Mouse (Mus musculus): ENCODE measurements at regions not wholly inside any gene's neighbourhood (a gene's known extent, or its start where the extent isn't known, plus 50 kb on each side); places are given as distances from the start of the nearest gene placed in this dataset.
A peak's percentile ranks its signal among the peaks of the same experiment; 100 is the strongest.

DNA sequence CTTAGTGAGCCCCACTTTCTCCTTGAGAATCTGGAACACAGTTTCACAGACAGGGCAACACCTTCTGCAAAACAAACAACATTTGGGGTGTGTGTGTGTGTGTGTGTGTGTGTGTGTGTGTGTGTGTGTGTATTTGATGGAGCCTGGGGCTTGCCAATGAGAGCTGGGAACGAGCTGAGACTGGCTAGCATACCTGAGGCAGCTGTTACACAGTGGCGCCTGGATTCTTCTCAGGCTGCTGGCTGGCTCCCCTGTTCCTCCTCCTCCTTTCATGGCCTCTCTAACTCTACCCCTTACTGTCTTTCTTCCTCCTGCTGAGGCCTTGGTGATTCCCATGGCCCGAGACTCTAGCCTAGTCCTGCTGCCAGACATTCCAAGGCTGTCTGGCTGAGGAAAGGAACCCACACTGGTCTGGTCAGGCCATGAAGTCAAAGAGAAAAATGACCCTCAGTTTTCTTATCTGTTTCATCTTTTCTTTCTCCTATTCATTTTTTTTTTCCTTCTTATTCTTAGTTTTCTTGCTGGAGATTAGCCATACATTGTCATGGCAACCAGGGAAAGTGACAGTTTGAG lies 79.6 kb upstream of the Sem1 start:
- DNase-seq = no peak

DNA sequence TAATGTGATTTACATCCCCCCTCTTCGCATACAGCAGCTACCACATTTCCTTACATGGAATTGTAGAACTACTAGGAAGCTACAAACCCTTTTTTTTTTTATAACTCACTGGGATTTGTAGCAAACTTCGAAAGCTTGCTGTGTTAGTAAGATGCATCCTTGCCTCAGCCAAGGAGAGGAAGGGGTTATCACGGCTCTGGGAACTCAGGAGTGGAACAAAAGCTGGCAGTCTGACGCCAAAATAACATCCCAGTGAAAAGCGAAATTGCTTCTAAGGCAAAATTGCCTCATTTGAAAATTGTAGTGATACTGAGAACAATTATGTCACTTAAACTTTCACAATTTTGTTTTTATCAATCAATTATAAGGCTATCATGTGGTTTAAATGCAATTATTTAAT lies 81.6 kb upstream of the Sem1 start:
- DNase-seq = no peak

DNA sequence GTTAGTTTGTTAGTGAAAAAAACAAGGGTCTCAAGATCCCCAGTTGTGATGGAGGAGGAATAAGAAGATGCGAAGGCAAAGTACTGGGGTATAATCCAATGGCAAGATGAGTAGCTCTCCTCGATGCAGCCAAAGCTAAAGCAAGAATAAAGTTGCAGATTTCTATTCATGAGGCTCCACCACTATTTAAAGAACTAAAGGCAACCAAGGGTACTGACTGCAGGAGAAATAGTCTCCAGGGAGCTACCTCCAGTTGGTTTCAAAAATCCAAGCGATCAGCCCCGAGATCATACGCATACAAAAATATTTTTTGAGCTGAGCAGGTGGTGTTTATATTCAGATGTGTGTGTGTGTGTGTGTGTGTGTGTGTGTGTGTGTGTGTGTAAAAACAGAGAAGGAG lies 88.3 kb upstream of the Sem1 start:
- no peak for DNase-seq

DNA sequence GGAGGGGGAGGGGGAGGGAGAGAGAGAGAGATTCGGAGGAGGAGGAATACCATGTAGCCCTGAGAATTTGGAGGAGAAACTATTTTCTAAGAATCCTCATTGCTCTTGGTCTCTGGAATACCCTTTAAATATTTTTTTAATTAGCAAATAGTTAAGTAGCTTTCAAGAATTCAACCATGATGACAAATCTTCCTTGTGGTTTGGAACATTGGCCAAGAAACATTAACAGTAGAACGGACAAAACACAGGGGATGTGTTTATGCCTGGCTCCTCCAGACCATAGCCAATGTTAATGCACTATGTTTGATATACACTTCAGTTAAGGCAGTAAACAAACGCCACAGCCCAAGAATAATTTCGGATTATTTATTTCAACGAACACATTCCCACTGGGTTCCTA lies 110.8 kb upstream of the Sem1 start:
- no peak for DNase-seq

DNA sequence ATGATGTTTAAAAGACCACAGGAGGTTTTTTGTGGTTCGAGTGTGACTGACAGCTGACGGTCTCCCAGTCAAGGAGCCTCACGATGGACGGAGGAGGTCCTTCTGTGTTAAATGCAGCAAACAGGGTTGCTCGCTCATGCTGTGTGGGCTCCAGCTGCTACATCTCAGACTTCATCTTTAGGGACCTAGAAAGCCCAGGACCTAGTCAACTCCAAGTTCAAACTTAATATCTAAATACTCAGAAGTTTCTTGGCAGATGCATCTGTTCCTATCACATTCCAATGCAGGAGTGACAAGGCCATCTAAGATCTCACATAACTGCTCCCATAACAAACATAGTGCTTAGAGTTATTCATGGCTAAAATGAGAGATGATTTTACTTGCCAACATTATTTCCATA lies 111.7 kb upstream of the Sem1 start:
- DNase-seq = no peak

DNA sequence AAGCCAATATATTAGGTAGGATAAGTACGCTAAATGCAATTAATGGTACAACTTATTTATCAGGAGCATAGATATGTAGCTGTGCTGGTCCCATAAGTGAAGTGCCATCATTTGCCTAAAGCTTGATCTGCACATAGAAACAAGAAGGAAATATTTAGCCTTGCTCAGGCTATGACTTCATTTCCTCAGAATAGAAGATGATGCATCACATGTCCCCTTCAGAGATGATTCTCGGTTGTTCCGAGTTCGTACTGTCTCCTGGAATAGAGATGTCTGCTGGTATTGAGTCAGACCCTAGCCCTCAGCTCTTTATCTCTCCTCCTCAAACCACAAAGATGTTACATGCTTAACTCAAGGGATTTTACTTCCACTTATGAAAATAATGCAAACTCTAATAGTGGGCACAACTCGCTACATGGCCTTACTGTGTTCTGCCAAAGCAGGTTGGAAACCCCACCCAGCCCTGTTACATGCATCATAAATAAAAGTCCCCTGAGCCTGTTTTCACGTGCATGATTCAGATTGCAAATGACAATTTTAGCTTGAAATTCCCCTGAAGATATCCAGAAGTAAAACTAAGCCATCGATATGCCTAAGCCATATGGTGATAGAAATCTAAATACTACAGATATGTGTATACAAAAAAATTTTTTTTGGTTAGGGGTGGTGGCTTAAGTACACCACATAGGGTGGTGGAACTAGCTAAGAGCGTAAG lies 113.8 kb upstream of the Sem1 start:
- no peak for DNase-seq

DNA sequence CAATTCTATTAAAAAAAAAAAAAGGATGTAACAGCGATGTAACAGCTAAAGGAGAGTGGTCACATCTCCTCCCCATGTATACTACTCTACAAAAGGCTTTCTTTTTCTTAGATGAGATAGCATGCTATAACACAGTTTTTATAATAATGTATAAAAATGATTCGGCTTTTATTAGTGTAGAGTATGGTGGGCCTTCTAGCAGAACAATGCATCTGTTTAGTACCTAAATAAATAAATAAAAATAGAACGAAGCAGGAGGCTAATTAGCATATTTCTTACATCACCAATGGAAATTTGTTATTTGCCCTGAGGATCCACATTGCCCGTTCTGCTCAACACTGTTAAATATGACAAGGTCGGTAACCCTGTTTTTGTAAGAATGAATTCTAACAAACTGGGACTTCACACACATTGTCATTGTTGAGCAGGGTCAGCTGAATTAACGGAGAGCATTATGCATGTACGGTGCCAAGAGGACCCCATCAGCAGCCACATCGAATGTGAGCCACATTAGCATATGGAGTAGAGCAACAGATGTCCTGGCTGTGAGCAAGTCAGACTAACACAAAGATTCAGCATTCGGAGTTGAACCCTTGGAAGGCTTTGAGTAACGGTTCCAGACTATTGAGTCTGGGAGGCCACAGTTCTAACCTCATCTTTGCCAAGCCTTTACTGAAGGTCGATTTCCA lies 117.4 kb upstream of the Sem1 start:
- peak; percentile 13 for DNase-seq

DNA sequence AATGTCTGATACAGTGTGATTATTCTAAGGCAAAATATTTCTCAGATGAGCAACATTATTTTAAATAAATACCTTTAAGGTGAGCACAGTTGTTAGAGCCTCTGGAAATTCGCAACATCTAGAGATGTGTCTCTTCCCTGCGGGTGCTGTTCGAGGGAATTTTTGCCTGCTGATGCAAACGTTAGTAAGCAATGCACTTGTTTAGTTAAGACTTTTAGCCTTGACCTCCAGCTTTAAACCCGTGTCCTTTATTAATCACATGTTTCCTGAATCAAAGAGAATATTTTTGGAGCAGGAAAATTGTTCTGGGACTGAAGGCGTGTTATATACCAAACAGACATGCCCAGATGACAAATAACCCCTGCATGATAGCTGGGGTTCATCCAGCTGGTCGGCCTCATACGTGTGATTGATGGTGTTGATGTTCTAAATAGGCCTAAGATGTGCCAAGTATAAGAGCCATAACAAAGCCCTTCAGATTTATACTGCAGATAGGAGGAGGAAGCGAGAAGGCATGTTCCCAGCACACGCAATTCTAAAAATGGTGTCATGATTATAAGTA lies 119.0 kb upstream of the Sem1 start:
- DNase-seq = peak; percentile 34

DNA sequence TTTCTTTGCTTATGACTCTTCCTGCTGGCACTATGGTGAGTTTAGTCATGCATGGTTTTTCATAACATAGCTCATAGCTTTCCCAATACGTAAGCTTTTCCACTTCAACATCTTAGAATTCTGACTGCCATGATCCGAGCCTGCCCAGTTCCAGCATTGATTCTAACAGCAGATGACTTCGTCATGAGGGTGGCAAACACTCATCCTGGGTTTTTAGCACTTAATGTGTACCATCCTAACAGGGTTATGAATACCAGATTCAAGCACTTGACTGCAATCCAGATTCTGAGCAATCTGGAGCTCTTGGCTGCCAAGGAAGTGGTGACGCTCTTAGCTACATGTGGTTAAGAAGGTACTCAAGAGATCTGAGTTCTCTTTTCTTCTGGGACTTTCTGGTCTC lies 128.3 kb upstream of the Sem1 start:
- DNase-seq = no peak

DNA sequence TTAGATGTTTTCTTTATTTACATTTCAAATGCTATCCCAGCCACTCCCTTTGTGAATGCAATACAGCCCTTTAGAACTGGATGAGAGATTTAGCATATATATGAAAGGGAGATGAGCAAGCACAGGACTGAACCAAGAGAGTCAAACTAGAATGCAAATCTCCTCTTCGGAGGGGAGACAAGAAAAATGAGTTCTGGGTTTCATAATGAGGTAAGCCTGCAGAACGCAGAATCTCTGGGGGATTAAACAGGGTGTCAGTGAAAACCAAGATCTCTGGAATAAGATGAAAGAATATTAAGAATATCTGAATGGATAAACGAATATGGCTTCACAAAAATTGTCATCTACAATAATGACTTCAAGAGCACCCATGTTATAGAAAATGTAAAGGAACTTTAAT lies 130.6 kb upstream of the Sem1 start:
- DNase-seq = no peak

DNA sequence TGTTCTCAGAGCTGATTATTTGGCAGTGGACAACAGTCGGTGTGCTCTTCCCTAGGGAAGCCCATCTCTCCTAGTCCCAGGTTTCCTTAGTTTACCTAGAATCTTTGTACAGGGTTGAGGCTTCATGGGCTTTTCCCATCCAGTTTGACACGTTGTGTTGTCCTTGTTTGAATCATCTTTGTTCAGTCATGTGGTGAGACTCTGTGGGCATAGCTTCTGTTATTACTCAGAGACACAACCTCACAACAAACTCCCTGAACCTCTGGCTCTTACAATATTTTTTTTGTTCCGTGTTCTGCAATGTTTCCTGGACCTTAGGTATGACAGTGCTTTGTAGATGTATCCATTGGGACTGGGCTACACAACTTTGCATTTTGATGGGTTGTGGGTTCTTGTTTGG lies 132.9 kb upstream of the Dlx6 start:
- no peak for DNase-seq

DNA sequence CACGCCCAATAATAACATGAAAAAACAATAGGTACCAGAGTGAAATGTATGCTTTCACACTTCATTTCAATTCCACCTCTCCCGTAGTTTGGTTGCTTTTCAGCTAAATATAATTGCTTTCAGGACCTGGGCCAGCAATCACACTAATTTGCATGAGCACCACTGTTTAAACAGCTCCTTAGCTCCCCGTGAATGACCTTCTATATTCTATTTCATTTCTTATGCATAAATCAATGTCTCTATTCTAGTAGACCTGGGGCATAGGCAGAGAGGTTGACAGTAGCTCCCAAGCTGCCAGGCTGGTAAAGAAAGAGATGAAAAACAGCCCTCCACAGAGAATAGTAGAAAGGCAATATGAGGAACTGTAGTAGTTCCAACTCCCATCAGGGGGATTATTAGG lies 117.7 kb upstream of the Dlx6 start:
- no peak for DNase-seq

DNA sequence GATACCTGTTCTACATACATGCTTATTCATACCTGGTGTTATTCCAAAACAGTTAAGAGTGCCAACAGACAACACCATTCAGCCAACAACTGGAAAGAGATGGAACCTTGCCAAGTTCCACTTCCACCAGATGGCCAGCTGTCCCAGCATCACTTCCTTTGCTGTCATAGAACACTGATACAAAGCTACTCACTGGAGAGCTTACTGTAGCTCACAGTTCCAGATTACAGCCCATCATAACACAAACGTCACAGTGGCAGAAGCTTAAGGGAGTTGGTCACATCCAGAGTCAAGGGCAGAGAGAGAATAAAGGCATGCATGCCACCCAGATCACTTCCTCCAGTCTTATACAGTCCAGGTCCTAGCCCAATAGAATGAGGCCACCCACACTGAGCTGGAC lies 84.0 kb upstream of the Dlx6 start:
- DNase-seq = no peak

DNA sequence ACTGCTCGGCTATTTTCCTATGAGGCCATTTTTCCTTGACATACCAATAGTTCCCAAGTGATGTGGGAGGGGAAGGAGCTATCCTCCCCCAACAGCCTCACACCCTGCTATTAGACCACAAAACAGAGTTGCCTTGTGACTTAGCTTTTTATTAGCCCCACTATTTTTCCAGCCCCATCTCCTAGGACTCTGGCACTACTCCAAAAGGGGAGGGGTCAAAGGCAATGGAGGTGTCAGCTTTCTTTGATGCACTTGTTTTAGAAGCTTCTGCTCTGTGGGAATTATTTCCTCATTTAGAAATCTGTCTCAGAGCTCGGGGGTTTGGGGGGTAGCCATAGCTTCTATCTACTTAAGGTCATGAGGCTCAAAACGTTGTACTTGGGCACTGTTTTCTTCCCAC lies 81.6 kb upstream of the Dlx6 start:
- peak; percentile 17 for DNase-seq

DNA sequence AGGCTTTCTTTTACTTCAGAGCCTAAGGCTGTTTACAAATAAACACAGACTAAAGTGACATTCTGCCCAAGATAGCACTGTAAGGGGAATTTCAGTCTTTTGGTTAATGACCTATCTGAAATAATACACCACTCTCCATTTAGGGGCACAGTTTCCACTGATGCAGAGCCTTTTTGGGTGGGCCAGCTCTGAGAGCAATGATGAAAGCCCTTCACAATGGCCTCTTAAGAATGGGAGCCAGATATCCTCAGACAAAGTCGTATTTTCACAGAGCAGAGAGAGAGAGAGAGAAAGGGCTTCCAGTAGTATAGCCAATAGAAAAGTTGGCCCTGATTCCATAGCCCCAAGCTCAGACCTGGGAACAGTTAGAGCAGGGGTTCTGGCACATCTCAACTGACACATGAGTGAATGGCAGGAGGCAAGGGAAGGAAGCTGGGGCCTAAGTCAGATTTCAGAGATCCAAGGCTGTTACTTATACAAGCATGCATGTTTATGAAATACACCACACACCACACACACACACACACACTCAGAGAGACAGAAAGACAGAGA lies 77.1 kb upstream of the Dlx6 start:
- DNase-seq = peak; percentile 23

DNA sequence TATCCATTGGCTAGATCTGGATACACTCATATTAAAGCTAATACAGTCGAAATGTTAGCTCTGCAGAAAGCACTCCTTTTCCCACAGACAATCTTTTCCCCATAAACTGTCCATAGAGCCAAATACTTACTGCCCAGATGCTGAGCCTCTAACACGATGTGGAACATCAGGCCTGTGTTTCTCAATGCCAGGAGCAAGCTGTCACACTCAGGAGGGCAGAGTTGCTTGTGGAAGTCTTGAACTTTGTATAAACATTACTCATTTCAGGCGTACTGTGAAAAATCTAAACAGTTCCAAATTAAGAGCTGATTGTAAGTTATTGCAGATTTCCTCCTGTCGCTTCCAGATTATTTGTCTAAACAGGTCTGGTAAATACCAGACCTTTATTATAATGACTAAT lies 75.6 kb upstream of the Dlx6 start:
- no peak for DNase-seq

DNA sequence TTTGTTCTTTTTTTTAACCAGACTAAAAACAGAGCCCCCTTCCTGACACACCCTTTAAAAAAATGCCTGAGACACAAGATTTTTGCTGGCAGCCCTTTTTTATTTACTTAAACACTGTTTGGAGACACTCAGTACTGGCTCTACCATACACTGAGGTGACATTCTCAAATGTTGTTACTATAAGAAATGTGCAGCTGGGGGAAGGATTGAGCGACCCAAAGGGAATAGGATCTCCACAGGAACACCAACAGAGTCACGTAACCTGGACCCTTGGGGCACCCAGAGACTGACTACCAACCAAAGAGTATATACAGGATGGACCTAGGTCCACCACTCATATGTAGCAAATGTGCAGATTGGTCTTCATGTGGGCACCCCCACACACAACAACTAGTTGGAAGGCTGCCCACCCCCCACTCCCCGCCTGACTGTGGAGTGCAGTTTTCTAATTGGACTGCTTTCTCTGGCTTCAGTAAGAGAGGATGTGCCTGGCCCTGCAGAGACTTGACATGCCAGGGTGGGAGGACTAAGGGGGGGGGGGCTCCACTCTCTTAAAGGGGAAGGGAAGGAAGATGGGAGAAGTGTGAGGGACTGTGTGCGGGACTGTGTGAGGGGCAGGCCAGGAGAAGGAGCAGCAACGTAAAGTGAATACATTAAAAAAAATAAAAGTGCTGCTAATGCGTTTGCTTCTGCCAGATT lies 68.7 kb upstream of the Dlx6 start:
- DNase-seq = no peak

DNA sequence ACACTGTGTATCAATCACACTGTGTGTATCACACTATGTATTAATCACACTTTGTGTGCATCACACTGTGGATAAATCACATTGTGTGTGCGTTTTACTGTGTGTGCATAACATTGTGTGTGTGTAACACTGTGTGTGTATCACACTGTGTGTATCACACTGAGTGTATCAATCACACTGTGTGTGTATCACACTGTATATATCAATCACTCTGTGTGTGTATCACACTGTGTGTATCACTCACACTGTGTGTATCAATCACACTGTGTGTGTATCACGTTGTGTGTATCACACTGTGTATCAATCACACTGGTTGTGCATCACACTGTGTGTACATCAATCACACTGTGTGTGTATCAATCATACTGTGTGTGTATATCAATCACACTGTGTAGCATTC lies 62.8 kb upstream of the Dlx6 start:
- DNase-seq = no peak

DNA sequence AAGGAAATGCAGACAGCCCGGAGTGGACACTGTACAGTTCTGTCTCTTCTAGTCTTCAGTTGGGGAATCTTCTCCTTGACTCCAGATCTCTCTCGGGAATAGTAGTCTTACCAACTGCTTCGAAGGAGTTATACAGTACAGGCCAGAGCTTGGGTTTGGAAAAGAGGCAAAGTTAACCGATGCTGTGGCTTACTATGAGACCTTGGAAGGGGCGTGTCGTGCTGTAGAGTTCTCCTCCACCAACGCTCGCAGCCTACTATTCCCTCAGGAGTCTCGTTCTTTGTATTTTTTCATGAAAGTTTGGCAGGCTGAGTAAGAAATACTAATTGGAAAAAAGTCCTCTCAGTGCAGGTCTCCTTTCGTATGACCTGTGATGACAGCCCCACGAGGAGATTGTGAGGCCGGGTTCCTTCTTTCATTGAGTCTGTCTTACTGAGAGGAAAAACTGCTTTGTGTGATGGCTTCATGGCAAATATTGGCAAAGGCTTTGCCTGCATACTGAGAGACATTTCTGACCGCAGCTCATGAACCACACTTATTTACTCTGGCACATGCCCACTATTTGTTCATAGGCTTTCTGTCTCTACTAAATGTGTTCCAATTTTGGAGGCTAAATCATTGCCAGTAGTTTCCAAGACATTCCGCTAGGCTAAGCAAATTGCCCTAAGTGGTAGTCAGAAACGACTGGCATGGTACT lies 61.4 kb upstream of the Dlx6 start:
- DNase-seq = no peak
